Mouse (Mus musculus) layer of hippocampus, adult 18-20 months (tissue): Measurements from ENCODE around the gene Frmd6. TPM values are rescaled to one million over a fixed set of nuclear protein-coding genes. Genes with fewer than 3 reads are reported as not detected.
A peak's percentile ranks its signal among the peaks of the same experiment; 100 is the strongest.

Experiments
- DNase-seq, 2 experiments: peaks; one replicate each; pipeline ENCODE4 v3.0.0; 2022; ENCODE audit warnings: low spot score in 2 of 2
- total RNA-seq, 2 experiments: library from RNA; stranded (reverse); gene quantifications; 2 replicates each; pipeline ENCODE4 v1.2.3; 2021

Gene Frmd6
- total RNA-seq, 2 experiments from 2014 or later, result 21.0 to 22.9 TPM

- no peak for DNase-seq
Observed at GRCm38 (mm10) chr12:70807543-70807942, 17.8 kb upstream of the Frmd6 start.

GRCm38 (mm10) chr12:70807975-70808374 lies 17.3 kb upstream of the Frmd6 start:
- DNase-seq, result peak in 1 of 2 experiments; percentile 28

GRCm38 (mm10) chr12:70809957-70810356 lies 15.4 kb upstream of the Frmd6 start:
- no peak for DNase-seq

GRCm38 (mm10) chr12:70811772-70812171 lies 13.5 kb upstream of the Frmd6 start:
- no peak for DNase-seq

- DNase-seq, result peak in 1 of 2 experiments; percentile 62
Observed at GRCm38 (mm10) chr12:70812176-70812575, 13.1 kb upstream of the Frmd6 start.

GRCm38 (mm10) chr12:70812822-70813465 lies 12.4 kb upstream of the Frmd6 start:
- DNase-seq, result no peak

- no peak for DNase-seq
Observed at GRCm38 (mm10) chr12:70816731-70817130, 8.6 kb upstream of the Frmd6 start.

GRCm38 (mm10) chr12:70824017-70824416 lies 1.3 kb upstream of the Frmd6 start:
- DNase-seq, result no peak

GRCm38 (mm10) chr12:70825651-70826317 lies 470 bp downstream of the Frmd6 start:
- DNase-seq, result peak in 1 of 2 experiments; percentile 45

- peak in 1 of 2 experiments; percentile 8 for DNase-seq
Observed at GRCm38 (mm10) chr12:70826318-70827072, 1.2 kb downstream of the Frmd6 start.

GRCm38 (mm10) chr12:70827187-70827900 lies 2.0 kb downstream of the Frmd6 start:
- DNase-seq, result peak in 1 of 2 experiments; percentile 30

GRCm38 (mm10) chr12:70827901-70828271 lies 2.6 kb downstream of the Frmd6 start:
- DNase-seq, result no peak

- DNase-seq, result no peak
Observed at GRCm38 (mm10) chr12:70830982-70831566, 5.8 kb downstream of the Frmd6 start.

- DNase-seq, result no peak
Observed at GRCm38 (mm10) chr12:70832216-70832998, 7.1 kb downstream of the Frmd6 start.

- no peak for DNase-seq
Observed at GRCm38 (mm10) chr12:70833050-70833449, 7.7 kb downstream of the Frmd6 start.

- DNase-seq, result no peak
Observed at GRCm38 (mm10) chr12:70834043-70834442, 8.7 kb downstream of the Frmd6 start.

GRCm38 (mm10) chr12:70835004-70835403 lies 9.7 kb downstream of the Frmd6 start:
- DNase-seq, result no peak

- no peak for DNase-seq
Observed at GRCm38 (mm10) chr12:70837792-70838321, 12.5 kb downstream of the Frmd6 start.

GRCm38 (mm10) chr12:70845371-70845770 lies 20.1 kb downstream of the Frmd6 start:
- DNase-seq, result no peak

GRCm38 (mm10) chr12:70849024-70849423 lies 23.7 kb downstream of the Frmd6 start:
- no peak for DNase-seq
